Mouse (Mus musculus): Measurements from ENCODE around the gene Gemin5.

DNA sequence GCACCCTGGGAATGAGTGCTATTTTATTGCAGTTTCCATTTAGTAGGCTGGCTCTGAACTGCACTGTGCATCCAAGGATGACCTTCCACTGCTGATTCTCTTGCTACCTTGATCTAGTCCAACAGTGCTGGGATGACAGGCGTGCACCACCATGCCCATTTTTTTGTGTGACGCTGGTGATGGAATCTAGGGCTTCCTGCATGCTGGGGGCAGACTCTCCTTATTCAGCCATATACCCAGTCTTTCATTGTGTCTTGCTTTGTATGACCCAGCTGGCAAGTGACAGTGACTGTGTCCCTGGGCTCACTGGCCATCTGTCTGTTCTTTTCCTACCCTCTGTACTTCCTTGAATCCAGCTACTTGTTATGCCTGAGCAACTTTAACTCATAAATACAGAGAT, 44.6 kb downstream of the Gemin5 start:
- no peak for TF ChIP-seq POLR2A (IDR thresholded peaks at IDR 0.05; ENCODE audit: low read depth, low read length)
- no peak for TF ChIP-seq CTCF (IDR thresholded peaks at IDR 0.05; ENCODE audit: extremely low read depth, insufficient read depth, insufficient read length, insufficient replicate concordance)

Data from spleen, adult 2 months (tissue).